28 mouse cellular contexts compared by ENCODE assay signal in genomic region chr5:144082006-144082405, GRCm38 (mm10). TPM values are rescaled to one million over a fixed set of nuclear protein-coding genes. Genes with fewer than 3 reads are reported as not detected.
DNase-seq lines count a peak whose midpoint lies in the region; ATAC-seq and TF ChIP-seq lines count a peak whose summit lies in the region.
"Had no signal": no experiment of that assay in that cellular context is flagged by ENCODE, and none has a peak within 500 bp of the region (broad histone marks: within the 10 kb centered on the region; RNA-seq: fewer than 3 reads in every experiment).

No protein-coding gene starts in this region.

- no peak overlapping the region for H3K9ac ChIP-seq in forebrain, embryonic 14.5 days (ENCODE audit: low read length)
- H3K9ac ChIP-seq in forebrain, embryonic 12.5 days: no peak overlapping the region
- H3K9ac ChIP-seq: embryonic facial prominence, embryonic 15.5 days; heart, embryonic 12.5 days; hindbrain, embryonic 14.5 days; intestine, embryonic 15.5 days had no signal

- peak; percentile 13 for DNase-seq in forebrain, embryonic 14.5 days (ENCODE audit: low spot score)
- no peak for DNase-seq in frontal cortex, postnatal 25 days (ENCODE audit: low spot score in 2 of 2)
- DNase-seq in left cerebral cortex, adult 2 months (ENCODE audit: extremely low spot score in 1 of 2, low spot score in 2 of 2): no peak
- no peak for DNase-seq in left cerebral cortex, adult 11 months (ENCODE audit: low spot score)
- peak; percentile 66 for DNase-seq in brain, adult 2 months (ENCODE audit: low read depth, low spot score)
- DNase-seq in limb, embryonic 10.5 days (ENCODE audit: low spot score): no peak
- DNase-seq: adrenal gland, adult 8-10 months; adrenal gland, postnatal 36 days; B cell, adult 2 months; cerebellum, adult 2 months; cerebellum, postnatal 10 days; embryo, embryonic 11 days; gastrocnemius, adult 2 months; gastrocnemius, postnatal 25 days had no signal

- H3K27ac ChIP-seq in forebrain, embryonic 14.5 days (ENCODE audit: low read depth, low read length): no peak overlapping the region
- H3K27ac ChIP-seq in forebrain, embryonic 12.5 days: no peak overlapping the region
- H3K27ac ChIP-seq in left cerebral cortex, adult 2 months: peak overlapping the region; percentile 58; the same call in 1 of the 2 replicates
- no peak overlapping the region for H3K27ac ChIP-seq in limb, embryonic 10.5 days
- H3K27ac ChIP-seq: embryonic facial prominence, embryonic 15.5 days; gastrocnemius, adult 2 months; hindbrain, embryonic 10.5 days; hindbrain, embryonic 14.5 days; intestine, embryonic 15.5 days had no signal

- H3K4me2 ChIP-seq in forebrain, embryonic 14.5 days (ENCODE audit: low read length): no peak overlapping the region
- no peak overlapping the region for H3K4me2 ChIP-seq in forebrain, embryonic 12.5 days
- H3K4me2 ChIP-seq: embryonic facial prominence, embryonic 15.5 days; heart, embryonic 12.5 days; hindbrain, embryonic 14.5 days; intestine, embryonic 15.5 days had no signal

- no peaks in the 10 kb centered on the region for H3K9me3 ChIP-seq in forebrain, embryonic 14.5 days (replicated peaks; ENCODE audit: control insufficient read depth, low read length)
- peaks cover 3% of the 10 kb centered on the region; the same call in 1 of the 2 replicates for H3K9me3 ChIP-seq in forebrain, embryonic 12.5 days
- no peaks in the 10 kb centered on the region; the same call in 1 of the 2 replicates for H3K9me3 ChIP-seq in limb, embryonic 10.5 days (replicated peaks)
- H3K9me3 ChIP-seq: embryonic facial prominence, embryonic 15.5 days; G1E; heart, embryonic 12.5 days; intestine, embryonic 15.5 days had no signal

- H3K4me3 ChIP-seq in forebrain, embryonic 14.5 days (ENCODE audit: low read depth, low read length): no peak overlapping the region
- no peak overlapping the region for H3K4me3 ChIP-seq in forebrain, embryonic 12.5 days (replicated peaks)
- H3K4me3 ChIP-seq in left cerebral cortex, adult 2 months: no peak overlapping the region
- no peak overlapping the region for H3K4me3 ChIP-seq in limb, embryonic 10.5 days
- H3K4me3 ChIP-seq: embryonic facial prominence, embryonic 15.5 days; erythroblast, embryonic 14.5 days; gastrocnemius, adult 2 months; heart, embryonic 12.5 days; hindbrain, embryonic 10.5 days; intestine, embryonic 15.5 days had no signal

- no peaks in the 10 kb centered on the region for H3K27me3 ChIP-seq in forebrain, embryonic 14.5 days (replicated peaks; ENCODE audit: control insufficient read depth, insufficient read depth, low read length)
- no peaks in the 10 kb centered on the region for H3K27me3 ChIP-seq in forebrain, embryonic 12.5 days
- H3K27me3 ChIP-seq in limb, embryonic 10.5 days (ENCODE audit: low read depth, poor library complexity, severe bottlenecking): no peaks in the 10 kb centered on the region
- H3K27me3 ChIP-seq: embryonic facial prominence, embryonic 15.5 days; heart, embryonic 12.5 days; intestine, embryonic 15.5 days had no signal

- intact Hi-C loops in left cerebral cortex, adult 2 months (cut with DNase I): loop anchor here (1.0 to 5.0 kb wide), 2 partner anchors 32 to 140 kb away; no protein-coding TSS in a partner anchor

- WGBS in forebrain, embryonic 14.5 days: 81% methylated on average over 5 of the region's 5 CpGs
- 83% methylated on average over 5 of the region's 5 CpGs for WGBS in forebrain, embryonic 12.5 days
- WGBS in limb, embryonic 10.5 days: 91% methylated on average over 5 of the region's 5 CpGs

- ATAC-seq in forebrain, embryonic 14.5 days: no peak
- no peak for ATAC-seq in forebrain, embryonic 12.5 days (ENCODE audit: low FRiP score)
- peak; percentile 32; the same call in 1 of the 2 replicates for ATAC-seq in frontal cortex, adult (ENCODE audit: low TSS enrichment)
- ATAC-seq: CD4-positive, CD25-positive, alpha-beta regulatory T cell, adult 4 months; intestine, embryonic 15.5 days had no signal

- TF ChIP-seq CTCF in left cerebral cortex, adult 2 months (IDR thresholded peaks at IDR 0.05): no peak

- no peaks in the 10 kb centered on the region for H3K36me3 ChIP-seq in forebrain, embryonic 14.5 days (ENCODE audit: control insufficient read depth, insufficient read depth, low read length)
- H3K36me3 ChIP-seq in forebrain, embryonic 12.5 days (replicated peaks): no peaks in the 10 kb centered on the region
- no peaks in the 10 kb centered on the region for H3K36me3 ChIP-seq in limb, embryonic 10.5 days
- H3K36me3 ChIP-seq: embryonic facial prominence, embryonic 15.5 days; G1E; heart, embryonic 12.5 days; hindbrain, embryonic 10.5 days; intestine, embryonic 15.5 days had no signal

- H3K4me1 ChIP-seq in forebrain, embryonic 14.5 days (ENCODE audit: control insufficient read depth, insufficient read depth, low read length): no peaks in the 10 kb centered on the region
- H3K4me1 ChIP-seq in forebrain, embryonic 12.5 days: no peaks in the 10 kb centered on the region
- H3K4me1 ChIP-seq in limb, embryonic 10.5 days: no peaks in the 10 kb centered on the region
- H3K4me1 ChIP-seq: embryonic facial prominence, embryonic 15.5 days; heart, embryonic 12.5 days; hindbrain, embryonic 10.5 days; intestine, embryonic 15.5 days had no signal

RNA-seq across cellular contexts. Expression of gene Lmtk2, which starts 18.2 kb away (rescaled TPM):
- polyA plus RNA-seq in forebrain, embryonic 14.5 days (2014; fragmentation: Nextera tagmentation; extraction: Ambion mirVana): 5.2 and 7.4 TPM in 2 replicates
- polyA plus RNA-seq in forebrain, embryonic 12.5 days (2016; fragmentation: Nextera tagmentation; extraction: Ambion mirVana): 9.5 and 10.3 TPM in 2 replicates
- total RNA-seq in left cerebral cortex, adult 2 months (2021): 100 to 1,000 TPM; 171 to 173 TPM
- 5.7 and 5.9 TPM in 2 replicates for polyA plus RNA-seq in limb, embryonic 10.5 days (2016; fragmentation: Nextera tagmentation; extraction: Ambion mirVana)

RNA-seq across cellular contexts. Expression of gene Ocm, which starts 55.5 kb away (rescaled TPM):
- polyA plus RNA-seq in forebrain, embryonic 14.5 days (2014; fragmentation: Nextera tagmentation; extraction: Ambion mirVana): 0.90 TPM in 1 of 2 replicates, not detected in the other
- polyA plus RNA-seq in forebrain, embryonic 12.5 days (2016; fragmentation: Nextera tagmentation; extraction: Ambion mirVana): not detected in 2 replicates
- 1 to 10 TPM; 1.1 to 2.2 TPM for total RNA-seq in left cerebral cortex, adult 2 months (2021)
- not detected in 2 replicates for polyA plus RNA-seq in limb, embryonic 10.5 days (2016; fragmentation: Nextera tagmentation; extraction: Ambion mirVana)
- total RNA-seq: adrenal gland, adult 8-10 months; adrenal gland, postnatal 36 days; G1E; gastrocnemius, adult 2 months; gastrocnemius, postnatal 25 days; granulocyte monocyte progenitor cell, adult 5-6 weeks; heart, adult 8-10 months; heart, postnatal 25 days had no signal
- polyA plus RNA-seq: CD4-positive, CD25-positive, alpha-beta regulatory T cell, adult 4 months; cerebellum, adult 2 months; embryonic facial prominence, embryonic 11.5 days; erythroblast, embryonic 14.5 days; G1E; heart, embryonic 12.5 days; hindbrain, embryonic 10.5 days; hindbrain, embryonic 14.5 days; intestine, embryonic 15.5 days had no signal

Comparison
In these comparisons a context has a peak if more than half of its experiments do, and no peak if none do; other contexts are left out.
1. DNase-seq: peak in forebrain, embryonic 14.5 days (single experiment) and brain, adult 2 months (single experiment); none in frontal cortex, postnatal 25 days (0 of 2), left cerebral cortex, adult 2 months (0 of 2), left cerebral cortex, adult 11 months (single experiment) and limb, embryonic 10.5 days (single experiment).